Mouse (Mus musculus) kidney, postnatal 0 days (tissue): ENCODE results near the gene Cx3cl1. TPM values are rescaled to one million over a fixed set of nuclear protein-coding genes. Genes with fewer than 3 reads are reported as not detected.

Source experiments
- ATAC-seq: fragments of 200-750 bp; cut with Nextera tagmentation; replicated peaks from 2 replicates; pipeline ENCODE4 v1.8.0; 2017; ENCODE audit warnings: low read depth, moderate number of reproducible peaks, moderate TSS enrichment, moderate library complexity; ENCODE audit not compliant: low FRiP score
- DNase-seq: peaks from one replicate; pipeline ENCODE4 v3.0.0-alpha.2; 2016; ENCODE audit warnings: low spot score
- H3K27ac ChIP-seq: fragments of 300-500 bp; sonication (generic); 2 replicates; pipeline ENCODE4 v1.5.1; 2014; ENCODE audit warnings: mild to moderate bottlenecking
- H3K27me3 ChIP-seq: fragments of 300-500 bp; sonication (generic); 2 replicates; pipeline ENCODE4 v1.6.1; 2014; ENCODE audit warnings: low read length, mixed read lengths; ENCODE audit not compliant: insufficient read depth
- H3K36me3 ChIP-seq: fragments of 300-500 bp; sonication (generic); 2 replicates; pipeline ENCODE4 v1.6.1; 2014; ENCODE audit warnings: low read length, mixed read lengths; ENCODE audit not compliant: insufficient read depth
- H3K4me1 ChIP-seq: fragments of 300-500 bp; sonication (generic); replicated peaks from 2 replicates; pipeline ENCODE4 v1.6.1; 2014; ENCODE audit warnings: antibody characterized with exemption, low read length, mixed read lengths; ENCODE audit not compliant: insufficient read depth
- H3K4me2 ChIP-seq: fragments of 300-500 bp; sonication (generic); 2 replicates; pipeline ENCODE4 v1.6.1; 2014; ENCODE audit warnings: mild to moderate bottlenecking, low read length, moderate library complexity, mixed read lengths
- H3K4me3 ChIP-seq: fragments of 300-500 bp; sonication (generic); replicated peaks from 2 replicates; pipeline ENCODE4 v1.5.1; 2014; ENCODE audit warnings: low read depth, low read length
- H3K9ac ChIP-seq: fragments of 300-500 bp; sonication (generic); 2 replicates; pipeline ENCODE4 v1.6.1; 2014; ENCODE audit warnings: low read depth, low read length
- H3K9me3 ChIP-seq: fragments of 300-500 bp; sonication (generic); replicated peaks from 2 replicates; pipeline ENCODE4 v1.6.1; 2016; ENCODE audit warnings: low read length, inconsistent platforms, mixed read lengths
- CTCF ChIP-seq: IDR thresholded peaks from 2 replicates; pipeline ENCODE4 v1.5.1; 2016; ENCODE audit warnings: antibody characterized with exemption, low read depth, mild to moderate bottlenecking, moderate library complexity
- WGBS: fragments of 180-500 bp; shearing (Covaris S2); extraction: QIAGEN DNeasy Blood & Tissue Kit; methylation state at CpG from one replicate; pipeline ENCODE4 v1.1.7; 2014; 5-methylcytosine and 5-hydroxymethylcytosine counted together
- polyA plus RNA-seq: library from polyadenylated mRNA; unstranded; fragments of >200 nt; fragmentation: Nextera tagmentation; extraction: Ambion mirVana; gene quantifications from 2 replicates; pipeline ENCODE4 v1.2.1, GENCODE M21; 2015

The Cx3cl1 gene
- polyA plus RNA-seq, 1 experiment from 2014 or later, result 23.4 TPM

- H3K4me2 ChIP-seq, result no peak overlapping the region
- no peak for TF ChIP-seq CTCF
- no peaks in the 10 kb centered on the region for H3K4me1 ChIP-seq
- DNase-seq (no peak), ATAC-seq (no peak)
- no peaks in the 10 kb centered on the region for H3K9me3 ChIP-seq
- H3K27me3 ChIP-seq, result no peaks in the 10 kb centered on the region
- WGBS, result 85% methylated on average over 6 of the region's 6 CpGs
- no peaks in the 10 kb centered on the region for H3K36me3 ChIP-seq
- no peak overlapping the region for H3K4me3 ChIP-seq
- H3K27ac ChIP-seq, result no peak overlapping the region
- no peak overlapping the region for H3K9ac ChIP-seq
Measured at GRCm38 (mm10) chr8:94739829-94740228, 32.0 kb upstream of the Cx3cl1 start.

- no peak for TF ChIP-seq CTCF
- H3K4me3 ChIP-seq, result no peak overlapping the region
Measured at GRCm38 (mm10) chr8:94740591-94740990, 31.2 kb upstream of the Cx3cl1 start.

GRCm38 (mm10) chr8:94741726-94742125 lies 30.1 kb upstream of the Cx3cl1 start:
- Histone ChIP-seq H3K4me3 (no peak overlapping the region), H3K4me2 (no peak overlapping the region), H3K27me3 (no peaks in the 10 kb centered on the region), H3K36me3 (no peaks in the 10 kb centered on the region), H3K27ac (no peak overlapping the region), H3K9ac (no peak overlapping the region), H3K4me1 (no peaks in the 10 kb centered on the region), H3K9me3 (no peaks in the 10 kb centered on the region)
- 92% methylated on average over 4 of the region's 4 CpGs for WGBS
- DNase-seq, result no peak
- no peak for ATAC-seq
- TF ChIP-seq CTCF, result no peak

More at GRCm38 (mm10) chr8:94740591-94740990, 31.2 kb upstream of the Cx3cl1 start:
- Histone ChIP-seq H3K27me3 (no peaks in the 10 kb centered on the region), H3K27ac (no peak overlapping the region), H3K36me3 (no peaks in the 10 kb centered on the region), H3K4me1 (no peaks in the 10 kb centered on the region), H3K9me3 (no peaks in the 10 kb centered on the region), H3K4me2 (no peak overlapping the region), H3K9ac (no peak overlapping the region)
- DNase-seq (no peak), ATAC-seq (no peak)
- 96% methylated on average over 3 of the region's 3 CpGs for WGBS

- H3K27me3 ChIP-seq, result no peaks in the 10 kb centered on the region
- TF ChIP-seq CTCF, result no peak
- H3K9ac ChIP-seq, result no peak overlapping the region
- H3K4me2 ChIP-seq, result no peak overlapping the region
- H3K36me3 ChIP-seq, result no peaks in the 10 kb centered on the region
- H3K4me3 ChIP-seq, result no peak overlapping the region
- H3K27ac ChIP-seq, result no peak overlapping the region
- no peaks in the 10 kb centered on the region for H3K9me3 ChIP-seq
- H3K4me1 ChIP-seq, result no peaks in the 10 kb centered on the region
- 59% methylated on average over 5 of the region's 5 CpGs for WGBS
- DNase-seq (no peak), ATAC-seq (no peak)
Measured at GRCm38 (mm10) chr8:94744484-94744883, 27.3 kb upstream of the Cx3cl1 start.

GRCm38 (mm10) chr8:94744972-94745371 lies 26.8 kb upstream of the Cx3cl1 start:
- Histone ChIP-seq H3K27me3 (no peaks in the 10 kb centered on the region), H3K4me1 (no peaks in the 10 kb centered on the region), H3K27ac (no peak overlapping the region), H3K9ac (no peak overlapping the region), H3K4me2 (no peak overlapping the region), H3K36me3 (no peaks in the 10 kb centered on the region), H3K4me3 (no peak overlapping the region), H3K9me3 (no peaks in the 10 kb centered on the region)
- no peak for TF ChIP-seq CTCF
- WGBS, result 73% methylated on average over 9 of the region's 9 CpGs
- DNase-seq (no peak), ATAC-seq (no peak)

- H3K9me3 ChIP-seq, result no peaks in the 10 kb centered on the region
- no peak for TF ChIP-seq CTCF
- H3K4me2 ChIP-seq, result no peak within 1 kb of the TSS
- ATAC-seq (no peak), DNase-seq (no peak)
- H3K27me3 ChIP-seq, result no peaks in the 10 kb centered on the region
- no peak within 1 kb of the TSS for H3K9ac ChIP-seq
- WGBS, result 88% methylated on average over 7 of the region's 7 CpGs
- no peak within 1 kb of the TSS for H3K4me3 ChIP-seq
- no peaks in the 10 kb centered on the region for H3K36me3 ChIP-seq
- no peak within 1 kb of the TSS for H3K27ac ChIP-seq
- no peaks in the 10 kb centered on the region for H3K4me1 ChIP-seq
Measured at GRCm38 (mm10) chr8:94745476-94746184, 26.2 kb upstream of the Cx3cl1 start, which contains the start of gene Ccl22. Gene Ccl22, plus strand, starts transcription at chr8:94745590.

- no peaks in the 10 kb centered on the region for H3K4me1 ChIP-seq
- 81% methylated on average over 8 of the region's 8 CpGs for WGBS
- ATAC-seq, result no peak
- no peak overlapping the region for H3K27ac ChIP-seq
- H3K9ac ChIP-seq, result no peak overlapping the region
- H3K4me3 ChIP-seq, result no peak overlapping the region
- TF ChIP-seq CTCF, result no peak
- no peaks in the 10 kb centered on the region for H3K36me3 ChIP-seq
- no peak overlapping the region for H3K4me2 ChIP-seq
- DNase-seq, result no peak
- no peaks in the 10 kb centered on the region for H3K9me3 ChIP-seq
- no peaks in the 10 kb centered on the region for H3K27me3 ChIP-seq
Measured at GRCm38 (mm10) chr8:94746832-94747231, 25.0 kb upstream of the Cx3cl1 start.
